Mouse (Mus musculus): Measurements from ENCODE around the gene Gm11232.

DNA sequence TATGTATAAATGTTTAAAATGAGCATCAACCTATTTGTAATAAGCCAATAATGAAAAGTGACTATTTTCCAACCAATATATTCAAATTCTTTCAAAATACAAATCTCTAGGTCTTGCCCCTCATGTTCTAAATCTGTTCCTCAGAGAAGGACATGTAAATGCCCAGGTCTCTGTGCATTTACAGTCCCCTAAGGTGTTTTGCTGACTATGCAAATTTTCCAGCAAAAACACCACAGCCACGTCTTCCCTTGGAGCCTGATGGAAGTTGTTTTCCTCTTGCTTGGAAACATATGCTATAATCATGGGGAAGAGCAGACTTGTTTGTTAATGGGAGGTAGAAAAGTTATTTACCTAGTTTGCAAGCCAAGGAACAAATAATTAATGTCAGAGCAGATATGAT is 12.0 kb downstream of the Gm11232 start:
- no peak for TF ChIP-seq POLR2A (IDR thresholded peaks at IDR 0.05; ENCODE audit: extremely low read depth, insufficient read depth, low read length)
- TF ChIP-seq CTCF (IDR thresholded peaks at IDR 0.05; ENCODE audit: low read depth, low read length): no peak
